Mouse (Mus musculus): ENCODE results near the gene Ifitm5. TPM values are rescaled to one million over a fixed set of nuclear protein-coding genes. Genes with fewer than 3 reads are reported as not detected.
A peak's percentile ranks its signal among the peaks of the same experiment; 100 is the strongest.

Gene Ifitm5
- polyA plus RNA-seq, 1 experiment from 2014 or later, result 6.6 TPM

DNA sequence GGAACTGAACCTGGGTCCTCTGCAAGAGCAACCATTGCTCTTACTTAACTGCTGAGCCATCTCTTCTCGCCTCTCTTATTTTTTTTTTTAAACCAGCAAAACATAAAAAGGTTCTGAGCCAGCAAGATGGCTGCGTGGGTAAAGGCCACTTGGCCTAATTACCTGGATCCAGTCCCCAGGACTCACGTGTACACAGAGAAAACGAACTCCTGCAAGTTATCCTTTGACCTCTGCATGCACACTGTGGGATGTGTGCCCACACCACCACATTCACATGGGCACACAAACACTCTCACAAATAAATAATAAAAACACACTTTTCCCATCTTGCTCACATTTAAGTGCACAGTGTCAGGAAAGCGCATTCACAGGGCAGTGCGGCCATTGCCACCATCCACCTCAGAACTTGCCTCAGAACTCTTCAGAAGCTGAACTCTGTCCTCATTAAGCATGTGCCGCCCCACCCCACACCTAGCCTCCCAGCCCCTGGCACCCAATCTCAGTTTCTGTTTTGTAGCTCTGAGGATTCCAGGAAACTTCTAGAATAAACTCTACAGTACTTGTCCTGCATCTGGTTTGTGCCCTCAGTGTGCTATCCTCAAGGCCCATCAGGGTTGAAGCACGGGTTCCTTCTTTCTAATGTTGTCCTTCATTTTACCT is 35.9 kb downstream of the Ifitm5 start:
- no peaks in the 10 kb centered on the region for H3K36me3 ChIP-seq (ENCODE audit: control insufficient read depth, insufficient read depth, low read length)
- no peak overlapping the region for H3K4me3 ChIP-seq (ENCODE audit: low read length)
- H3K4me2 ChIP-seq (ENCODE audit: low read depth, low read length), result no peak overlapping the region
- H3K9ac ChIP-seq (ENCODE audit: low read length), result no peak overlapping the region
- H3K27ac ChIP-seq (ENCODE audit: low read length), result no peak overlapping the region
- WGBS, result 80% methylated on average over 8 of the region's 8 CpGs
- no peaks in the 10 kb centered on the region for H3K9me3 ChIP-seq (ENCODE audit: control insufficient read depth, low read length)
- no peaks in the 10 kb centered on the region; the same call in 1 of the 2 replicates for H3K27me3 ChIP-seq (ENCODE audit: control insufficient read depth, insufficient read depth, low read depth, low read length)
- ATAC-seq (ENCODE audit: low read depth), result no peak
- H3K4me1 ChIP-seq (replicated peaks; ENCODE audit: control insufficient read depth, insufficient read depth, low read length), result no peaks in the 10 kb centered on the region

DNA sequence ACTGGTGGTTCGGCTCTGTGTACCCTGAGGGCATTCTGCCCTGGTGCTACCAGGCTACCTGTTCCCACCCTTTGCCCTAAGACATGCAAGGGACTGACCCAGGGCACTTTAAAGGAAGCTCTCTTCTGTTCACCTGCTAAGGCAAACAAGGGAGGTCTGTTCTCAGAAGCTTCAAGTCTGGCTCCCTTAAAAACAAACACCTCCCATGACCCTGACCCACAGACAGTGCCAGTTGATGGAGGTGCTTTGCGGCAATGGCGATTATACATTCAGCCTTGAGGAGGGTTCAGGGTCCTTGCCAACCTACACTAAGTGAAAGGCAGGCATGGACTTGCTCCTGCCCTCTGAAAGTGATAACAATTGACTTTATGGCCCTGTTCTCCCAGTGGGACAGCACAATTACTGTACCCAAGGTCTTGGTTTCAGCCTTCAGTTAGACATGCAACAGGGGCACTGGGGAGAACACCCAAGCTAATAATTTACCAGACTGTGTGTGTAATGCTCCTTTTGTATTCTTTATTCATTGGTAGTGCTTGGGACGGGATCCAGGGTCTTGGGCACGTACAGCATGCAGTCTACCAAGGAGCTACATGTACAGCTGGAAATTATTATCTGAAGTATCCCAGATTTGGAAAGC is 37.1 kb downstream of the Ifitm5 start:
- no peaks in the 10 kb centered on the region for H3K36me3 ChIP-seq (ENCODE audit: control insufficient read depth, insufficient read depth, low read length)
- no peak overlapping the region for H3K27ac ChIP-seq (ENCODE audit: low read length)
- peaks cover 4% of the 10 kb centered on the region; the same call in 1 of the 2 replicates for H3K4me1 ChIP-seq (replicated peaks; ENCODE audit: control insufficient read depth, insufficient read depth, low read length)
- no peak overlapping the region for H3K4me2 ChIP-seq (ENCODE audit: low read depth, low read length)
- no peaks in the 10 kb centered on the region for H3K27me3 ChIP-seq (ENCODE audit: control insufficient read depth, insufficient read depth, low read depth, low read length)
- ATAC-seq (ENCODE audit: low read depth), result peak; percentile 41
- H3K4me3 ChIP-seq (ENCODE audit: low read length), result no peak overlapping the region
- 49% methylated on average over 5 of the region's 5 CpGs for WGBS
- H3K9ac ChIP-seq (ENCODE audit: low read length), result no peak overlapping the region
- H3K9me3 ChIP-seq (ENCODE audit: control insufficient read depth, low read length), result no peaks in the 10 kb centered on the region

DNA sequence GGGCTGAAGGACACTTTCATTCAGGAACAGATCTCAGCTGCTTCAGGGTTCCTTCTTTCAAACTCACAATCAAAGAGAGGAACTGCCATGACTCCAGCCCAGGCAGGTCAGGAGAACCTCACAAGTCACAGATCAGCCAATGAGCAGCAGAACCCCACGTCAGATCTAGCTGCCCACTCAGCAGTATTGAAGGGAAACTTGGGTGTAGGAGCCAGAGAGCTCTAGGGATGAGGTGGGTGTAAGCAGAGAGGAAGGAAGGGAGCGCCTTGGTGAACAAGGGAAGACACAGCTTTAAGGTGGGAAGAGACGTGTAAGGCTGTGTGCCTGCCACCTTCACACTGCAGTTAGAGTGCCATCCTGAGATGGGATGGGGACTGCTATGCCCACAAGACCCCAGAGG is 37.8 kb downstream of the Ifitm5 start:
- no peaks in the 10 kb centered on the region for H3K27me3 ChIP-seq (ENCODE audit: control insufficient read depth, insufficient read depth, low read depth, low read length)
- no peak overlapping the region for H3K4me2 ChIP-seq (ENCODE audit: low read depth, low read length)
- H3K4me3 ChIP-seq (ENCODE audit: low read length), result no peak overlapping the region
- H3K4me1 ChIP-seq (replicated peaks; ENCODE audit: control insufficient read depth, insufficient read depth, low read length), result peaks cover 4% of the 10 kb centered on the region; the same call in 1 of the 2 replicates
- no peak overlapping the region for H3K9ac ChIP-seq (ENCODE audit: low read length)
- ATAC-seq (ENCODE audit: low read depth), result no peak
- no peak overlapping the region for H3K27ac ChIP-seq (ENCODE audit: low read length)
- no peaks in the 10 kb centered on the region for H3K9me3 ChIP-seq (ENCODE audit: control insufficient read depth, low read length)
- no peaks in the 10 kb centered on the region for H3K36me3 ChIP-seq (ENCODE audit: control insufficient read depth, insufficient read depth, low read length)
- 71% methylated on average over 3 of the region's 3 CpGs for WGBS

DNA sequence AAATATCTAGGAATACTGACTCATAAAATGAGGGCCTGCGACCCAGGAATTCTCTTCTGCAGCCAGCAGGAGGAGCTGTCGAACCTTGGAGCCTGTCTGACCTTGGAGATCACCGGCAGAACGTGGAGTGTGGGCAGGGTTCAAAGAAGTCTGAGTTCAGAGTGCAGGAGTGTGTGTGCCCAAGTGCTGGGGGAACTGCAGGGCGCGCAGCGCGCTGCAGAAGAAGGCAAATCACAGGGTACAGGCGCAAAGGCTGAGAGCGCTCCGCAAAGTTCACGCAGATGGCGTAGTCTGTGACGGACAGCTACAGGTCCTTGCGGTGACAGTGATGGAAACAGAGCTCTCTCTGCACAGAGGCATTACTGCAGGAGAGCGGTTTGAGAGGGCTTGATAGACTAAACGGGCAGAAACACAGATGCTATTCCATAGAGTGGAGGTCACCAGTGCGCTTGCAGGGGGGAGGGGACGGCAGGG is 41.4 kb downstream of the Ifitm5 start:
- H3K27ac ChIP-seq (ENCODE audit: low read length), result no peak overlapping the region
- no peaks in the 10 kb centered on the region for H3K9me3 ChIP-seq (ENCODE audit: control insufficient read depth, low read length)
- H3K27me3 ChIP-seq (ENCODE audit: control insufficient read depth, insufficient read depth, low read depth, low read length), result no peaks in the 10 kb centered on the region
- peak overlapping the region; percentile 86 for H3K4me2 ChIP-seq (ENCODE audit: low read depth, low read length)
- H3K4me1 ChIP-seq (replicated peaks; ENCODE audit: control insufficient read depth, insufficient read depth, low read length), result peaks cover 4% of the 10 kb centered on the region; the same call in 1 of the 2 replicates
- 2% methylated on average over 19 of the region's 19 CpGs for WGBS
- peak overlapping the region; percentile 51 for H3K4me3 ChIP-seq (ENCODE audit: low read length)
- no peaks in the 10 kb centered on the region for H3K36me3 ChIP-seq (ENCODE audit: control insufficient read depth, insufficient read depth, low read length)
- H3K9ac ChIP-seq (ENCODE audit: low read length), result peak overlapping the region; percentile 54; the same call in 1 of the 2 replicates
- ATAC-seq (ENCODE audit: low read depth), result peak; percentile 81; the same call in 1 of the 2 replicates

DNA sequence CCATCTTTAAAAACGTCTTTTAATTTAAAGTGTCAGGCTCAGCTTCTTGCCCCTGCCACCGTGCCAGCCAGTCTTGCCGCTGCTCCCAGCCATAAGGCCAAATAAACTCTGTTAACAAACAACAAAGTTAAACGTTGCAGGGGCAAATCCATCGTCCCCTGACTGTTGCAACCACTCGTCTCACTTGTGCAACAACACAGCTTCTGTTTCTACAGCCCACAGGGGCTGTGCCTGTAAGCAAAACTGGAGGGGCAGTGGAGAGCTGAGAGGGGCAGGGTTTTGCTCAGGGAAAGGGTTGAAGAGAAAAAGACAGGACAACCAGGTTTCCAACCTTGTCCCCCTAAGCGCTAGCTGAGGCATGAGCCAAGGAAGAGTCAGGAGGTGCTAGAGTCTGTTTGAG is 41.9 kb downstream of the Ifitm5 start:
- 41% methylated on average over 7 of the region's 7 CpGs for WGBS
- Histone ChIP-seq H3K27me3 (ENCODE audit: control insufficient read depth, insufficient read depth, low read depth, low read length) (no peaks in the 10 kb centered on the region), H3K4me2 (ENCODE audit: low read depth, low read length) (no peak overlapping the region), H3K9ac (ENCODE audit: low read length) (no peak overlapping the region), H3K4me1 (replicated peaks; ENCODE audit: control insufficient read depth, insufficient read depth, low read length) (peaks cover 4% of the 10 kb centered on the region; the same call in 1 of the 2 replicates), H3K9me3 (ENCODE audit: control insufficient read depth, low read length) (no peaks in the 10 kb centered on the region), H3K27ac (ENCODE audit: low read length) (no peak overlapping the region), H3K4me3 (ENCODE audit: low read length) (no peak overlapping the region), H3K36me3 (ENCODE audit: control insufficient read depth, insufficient read depth, low read length) (no peaks in the 10 kb centered on the region)
- no peak for ATAC-seq (ENCODE audit: low read depth)

DNA sequence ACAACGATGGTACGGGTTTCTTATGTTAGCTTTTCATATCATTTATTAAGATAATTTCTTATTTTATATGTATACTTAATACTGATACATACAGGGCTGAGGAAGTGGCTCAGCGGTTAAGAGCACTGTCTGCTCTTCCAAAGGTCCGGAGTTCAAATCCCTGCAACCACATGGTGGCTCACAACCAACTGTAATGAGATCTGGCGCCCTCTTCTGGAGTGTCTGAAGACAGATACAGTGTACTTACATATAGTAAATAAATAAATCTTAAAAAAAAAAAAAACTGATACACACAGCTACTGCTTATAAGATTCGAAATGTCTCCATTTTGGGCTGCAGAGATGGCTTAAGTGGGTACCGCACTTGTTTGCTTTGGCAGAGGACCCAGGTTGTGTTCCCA is 42.4 kb downstream of the Ifitm5 start:
- no peak overlapping the region for H3K4me2 ChIP-seq (ENCODE audit: low read depth, low read length)
- no peak overlapping the region for H3K4me3 ChIP-seq (ENCODE audit: low read length)
- no peaks in the 10 kb centered on the region for H3K27me3 ChIP-seq (ENCODE audit: control insufficient read depth, insufficient read depth, low read depth, low read length)
- no peak overlapping the region for H3K27ac ChIP-seq (ENCODE audit: low read length)
- WGBS, result 77% methylated on average over 7 of the region's 7 CpGs
- no peaks in the 10 kb centered on the region for H3K36me3 ChIP-seq (ENCODE audit: control insufficient read depth, insufficient read depth, low read length)
- peaks cover 4% of the 10 kb centered on the region; the same call in 1 of the 2 replicates for H3K4me1 ChIP-seq (replicated peaks; ENCODE audit: control insufficient read depth, insufficient read depth, low read length)
- no peaks in the 10 kb centered on the region for H3K9me3 ChIP-seq (ENCODE audit: control insufficient read depth, low read length)
- H3K9ac ChIP-seq (ENCODE audit: low read length), result no peak overlapping the region
- ATAC-seq (ENCODE audit: low read depth), result no peak

DNA sequence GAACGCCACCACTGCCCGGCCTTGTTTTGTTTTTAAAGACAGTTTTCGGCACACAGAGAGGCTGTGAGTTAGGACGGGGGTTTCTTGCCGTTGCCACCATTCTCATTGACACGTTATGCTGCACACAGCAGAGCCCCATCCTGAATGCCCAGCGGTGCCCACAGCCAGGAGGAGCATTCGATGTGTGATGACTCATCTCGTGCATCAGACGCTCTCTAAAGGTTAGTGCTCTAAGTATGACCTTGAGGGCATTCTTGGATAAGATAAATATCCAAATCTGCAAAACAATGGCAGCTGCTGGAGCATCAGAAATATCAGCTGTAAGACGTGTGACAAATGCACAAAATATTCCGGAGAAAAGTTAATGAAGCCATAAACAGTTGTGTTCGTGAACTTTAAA is 43.0 kb downstream of the Ifitm5 start:
- Histone ChIP-seq H3K9me3 (ENCODE audit: control insufficient read depth, low read length) (no peaks in the 10 kb centered on the region), H3K36me3 (ENCODE audit: control insufficient read depth, insufficient read depth, low read length) (no peaks in the 10 kb centered on the region), H3K4me2 (ENCODE audit: low read depth, low read length) (no peak overlapping the region), H3K27ac (ENCODE audit: low read length) (no peak overlapping the region), H3K9ac (ENCODE audit: low read length) (no peak overlapping the region), H3K4me3 (ENCODE audit: low read length) (no peak overlapping the region), H3K27me3 (ENCODE audit: control insufficient read depth, insufficient read depth, low read depth, low read length) (no peaks in the 10 kb centered on the region), H3K4me1 (replicated peaks; ENCODE audit: control insufficient read depth, insufficient read depth, low read length) (peaks cover 4% of the 10 kb centered on the region; the same call in 1 of the 2 replicates)
- no peak for ATAC-seq (ENCODE audit: low read depth)
- WGBS, result 70% methylated on average over 13 of the region's 13 CpGs

DNA sequence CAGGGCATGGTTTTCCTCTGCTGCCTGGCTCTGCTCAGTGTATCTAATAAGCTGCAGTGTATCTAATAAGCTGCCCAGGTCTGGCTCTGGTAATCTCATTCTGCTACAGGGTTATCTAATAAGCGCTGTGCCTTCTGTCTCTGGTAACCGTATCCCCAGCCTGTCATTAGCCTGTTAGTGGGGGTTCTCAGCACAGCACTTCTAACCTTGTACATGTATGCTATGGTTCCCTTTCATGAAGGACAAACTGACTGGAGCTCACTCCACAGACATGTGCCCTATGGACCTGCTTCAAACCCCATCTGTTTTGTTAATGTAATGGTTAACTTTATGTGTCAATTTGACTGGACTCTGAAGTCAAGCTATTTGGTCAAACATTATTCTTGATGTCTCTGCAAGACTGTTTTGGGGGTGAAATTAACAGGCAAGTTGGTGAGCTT is 44.4 kb downstream of the Ifitm5 start:
- H3K4me3 ChIP-seq (ENCODE audit: low read length), result no peak overlapping the region
- no peak overlapping the region for H3K4me2 ChIP-seq (ENCODE audit: low read depth, low read length)
- 85% methylated on average over 2 of the region's 2 CpGs for WGBS
- peaks cover 4% of the 10 kb centered on the region; the same call in 1 of the 2 replicates for H3K4me1 ChIP-seq (replicated peaks; ENCODE audit: control insufficient read depth, insufficient read depth, low read length)
- no peaks in the 10 kb centered on the region for H3K27me3 ChIP-seq (ENCODE audit: control insufficient read depth, insufficient read depth, low read depth, low read length)
- no peaks in the 10 kb centered on the region for H3K36me3 ChIP-seq (ENCODE audit: control insufficient read depth, insufficient read depth, low read length)
- no peak overlapping the region for H3K27ac ChIP-seq (ENCODE audit: low read length)
- H3K9me3 ChIP-seq (ENCODE audit: control insufficient read depth, low read length), result no peaks in the 10 kb centered on the region
- H3K9ac ChIP-seq (ENCODE audit: low read length), result no peak overlapping the region
- no peak for ATAC-seq (ENCODE audit: low read depth)

DNA sequence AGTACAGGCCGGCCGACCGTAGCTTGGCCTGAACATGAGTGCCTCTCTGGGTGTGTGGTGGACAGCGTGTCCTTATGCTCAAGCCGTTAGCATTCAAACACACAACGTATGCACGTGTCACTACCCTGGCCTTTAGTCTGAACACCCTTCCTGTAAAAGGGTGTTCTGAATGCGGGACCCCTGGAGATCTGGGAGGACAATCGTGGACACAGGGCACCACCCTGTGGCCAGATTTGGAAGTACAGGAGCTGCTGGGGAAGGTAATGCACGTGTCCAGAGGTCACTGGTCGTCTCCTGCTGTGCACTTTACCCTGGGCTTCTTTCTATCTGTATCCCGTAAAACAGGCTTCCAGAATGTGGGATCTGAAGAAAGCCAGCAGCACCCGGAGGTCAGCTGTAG is 46.9 kb downstream of the Ifitm5 start:
- 21% methylated on average over 13 of the region's 13 CpGs for WGBS
- peak; percentile 51 for ATAC-seq (ENCODE audit: low read depth)
- Histone ChIP-seq H3K4me1 (replicated peaks; ENCODE audit: control insufficient read depth, insufficient read depth, low read length) (no peaks in the 10 kb centered on the region), H3K4me2 (ENCODE audit: low read depth, low read length) (no peak overlapping the region), H3K9me3 (ENCODE audit: control insufficient read depth, low read length) (no peaks in the 10 kb centered on the region), H3K36me3 (ENCODE audit: control insufficient read depth, insufficient read depth, low read length) (peaks cover 3% of the 10 kb centered on the region; the same call in 1 of the 2 replicates), H3K9ac (ENCODE audit: low read length) (no peak overlapping the region), H3K4me3 (ENCODE audit: low read length) (no peak overlapping the region), H3K27me3 (ENCODE audit: control insufficient read depth, insufficient read depth, low read depth, low read length) (no peaks in the 10 kb centered on the region), H3K27ac (ENCODE audit: low read length) (no peak overlapping the region)

Data from lung, embryonic 16.5 days (tissue).